Mouse (Mus musculus) myocyte (in vitro differentiated cells): ENCODE measurements around the gene Nfe2l3.

Experiments
- CEBPB ChIP-seq: IDR thresholded peaks from 2 replicates; pipeline ENCODE4 v1.6.1; 2011; ENCODE audit warnings: mild to moderate bottlenecking, moderate library complexity; ENCODE audit not compliant: poor library complexity, insufficient read depth, severe bottlenecking
- E2F4 ChIP-seq: IDR thresholded peaks from one replicate; pipeline ENCODE4 v1.6.1; 2011; ENCODE audit warnings: mild to moderate bottlenecking, control low read depth, moderate library complexity; ENCODE audit not compliant: insufficient read depth
- MAX ChIP-seq: IDR thresholded peaks from one replicate; pipeline ENCODE4 v1.6.1; 2011; ENCODE audit warnings: low read depth, mild to moderate bottlenecking, control low read depth
- MYOG ChIP-seq, 3 experiments: IDR thresholded peaks; one replicate each; pipeline ENCODE4 v1.6.1; 2011; ENCODE audit warnings: control low read depth in 2 of 3, low read depth in 2 of 3, mild to moderate bottlenecking in 2 of 3; ENCODE audit not compliant: insufficient read length in 2 of 3, control insufficient read depth in 1 of 3, insufficient read depth in 1 of 3
- POLR2A ChIP-seq: IDR thresholded peaks from one replicate; pipeline ENCODE4 v1.6.1; 2011; ENCODE audit warnings: low read depth, mild to moderate bottlenecking, control low read depth, moderate library complexity; ENCODE audit not compliant: insufficient read length
- POLR2AphosphoS2 ChIP-seq: IDR thresholded peaks from one replicate; pipeline ENCODE4 v1.6.1; 2011; ENCODE audit warnings: low read depth, control low read depth; ENCODE audit not compliant: insufficient read length
- TCF12 ChIP-seq: IDR thresholded peaks from one replicate; pipeline ENCODE4 v1.6.1; 2011; ENCODE audit warnings: mild to moderate bottlenecking, control low read depth; ENCODE audit not compliant: poor library complexity, insufficient read depth, severe bottlenecking
- USF1 ChIP-seq: IDR thresholded peaks from one replicate; pipeline ENCODE4 v1.6.1; 2011; ENCODE audit warnings: low read depth, mild to moderate bottlenecking, control low read depth, moderate library complexity

- no peak for TF ChIP-seq POLR2A
- TF ChIP-seq MYOG (IDR thresholded peaks at IDR 0.05; ENCODE audit: control insufficient read depth in 1 of 3, insufficient read depth in 1 of 3, insufficient read length in 2 of 3, low read depth in 2 of 3) = no peak
- no peak for TF ChIP-seq CEBPB
- peak; percentile 29 for TF ChIP-seq POLR2AphosphoS2
- no peak for TF ChIP-seq USF1
- TF ChIP-seq MAX = no peak
- TF ChIP-seq TCF12 = no peak
- TF ChIP-seq E2F4 = no peak
Measured at GRCm38 (mm10) chr6:51457283-51457682, 24.8 kb downstream of the Nfe2l3 start.
